Mouse (Mus musculus): ENCODE data around the gene Rnf111. TPM values are rescaled to one million over a fixed set of nuclear protein-coding genes. Genes with fewer than 3 reads are reported as not detected.

Gene Rnf111
- polyA plus RNA-seq, 1 experiment: 32.5 TPM

DNA sequence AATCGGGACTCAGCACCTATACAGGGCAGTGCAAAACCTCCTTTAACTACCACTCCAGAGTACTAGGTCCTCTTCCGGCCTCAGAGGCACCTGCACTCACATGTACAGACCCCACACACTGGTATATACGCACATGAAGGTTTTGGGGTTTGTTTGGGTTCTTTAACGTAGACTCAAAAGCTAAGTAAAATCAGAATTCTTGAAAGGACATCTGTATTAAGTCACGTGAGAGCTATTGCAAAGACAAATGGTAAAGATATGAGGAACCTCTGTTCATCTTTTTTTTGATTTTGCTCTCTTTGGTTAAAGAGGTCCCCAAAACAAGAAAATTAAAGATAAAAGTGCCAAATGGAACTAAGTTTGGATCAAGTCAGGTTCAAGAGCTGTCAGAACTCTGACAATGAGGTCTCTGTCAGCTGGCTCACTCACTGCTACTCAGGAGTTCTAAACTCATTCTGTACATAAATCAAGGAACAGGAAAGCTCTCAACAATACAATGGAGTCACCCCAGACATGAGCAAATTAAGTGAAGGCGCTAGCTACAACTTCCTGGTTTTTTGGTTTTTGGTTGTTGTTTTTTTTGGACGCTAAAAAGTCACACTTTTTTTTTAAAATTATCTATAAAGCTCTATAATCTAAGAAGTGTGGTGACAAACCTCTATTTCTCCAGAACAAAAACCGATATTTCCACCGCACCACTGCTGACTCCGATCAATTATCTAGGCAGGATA lies 1.1 kb downstream of the Rnf111 start:
- Histone ChIP-seq H3K4me3 (ENCODE audit: insufficient read depth, low read length) (peak overlapping the region; percentile 38), H3K4me1 (ENCODE audit: control insufficient read depth, insufficient read depth, low read length) (peaks cover 3% of the 10 kb centered on the region; the same call in 1 of the 2 replicates), H3K27ac (ENCODE audit: insufficient read depth, low read length) (peak overlapping the region; percentile 35; the same call in 1 of the 2 replicates)
- no peak for TF ChIP-seq CTCF (IDR thresholded peaks at IDR 0.05; ENCODE audit: extremely low read depth, insufficient read depth, low read length)
- TF ChIP-seq POLR2A (IDR thresholded peaks at IDR 0.05; ENCODE audit: extremely low read depth, insufficient read depth, low read length): no peak

DNA sequence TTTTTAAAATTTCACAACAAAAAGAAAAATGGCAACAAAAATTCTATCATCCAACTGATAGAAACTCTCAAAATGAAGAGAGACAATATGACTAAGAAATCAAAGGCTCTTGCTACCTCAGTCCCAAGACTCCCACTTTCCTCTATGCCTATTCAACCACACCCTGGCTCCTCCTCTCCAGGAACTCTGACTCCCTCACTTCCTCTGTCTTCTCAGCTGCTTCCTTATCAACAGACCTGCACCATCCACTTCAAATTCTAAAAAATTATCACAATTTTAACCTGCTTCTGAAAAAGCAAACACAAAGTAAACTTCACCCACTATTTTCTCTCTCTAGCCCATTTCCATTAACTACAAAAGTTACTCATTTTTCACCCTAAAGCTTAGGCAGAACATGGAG lies 6.5 kb downstream of the Rnf111 start:
- no peak overlapping the region for H3K4me3 ChIP-seq (ENCODE audit: insufficient read depth, low read length)
- H3K27ac ChIP-seq (ENCODE audit: insufficient read depth, low read length): no peak overlapping the region
- no peaks in the 10 kb centered on the region; the same call in 1 of the 2 replicates for H3K4me1 ChIP-seq (ENCODE audit: control insufficient read depth, insufficient read depth, low read length)
- TF ChIP-seq POLR2A (IDR thresholded peaks at IDR 0.05; ENCODE audit: extremely low read depth, insufficient read depth, low read length) (no peak), CTCF (IDR thresholded peaks at IDR 0.05; ENCODE audit: extremely low read depth, insufficient read depth, low read length) (no peak)

- H3K27ac ChIP-seq (ENCODE audit: insufficient read depth, low read length): no peak overlapping the region
- H3K4me1 ChIP-seq (ENCODE audit: control insufficient read depth, insufficient read depth, low read length): no peaks in the 10 kb centered on the region; the same call in 1 of the 2 replicates
- no peak overlapping the region for H3K4me3 ChIP-seq (ENCODE audit: insufficient read depth, low read length)
- TF ChIP-seq POLR2A (IDR thresholded peaks at IDR 0.05; ENCODE audit: extremely low read depth, insufficient read depth, low read length) (no peak), CTCF (IDR thresholded peaks at IDR 0.05; ENCODE audit: extremely low read depth, insufficient read depth, low read length) (no peak)
Observed at GRCm38 (mm10) chr9:70493038-70493437, 10.5 kb downstream of the Rnf111 start.

GRCm38 (mm10) chr9:70491176-70491575 lies 12.3 kb downstream of the Rnf111 start:
- H3K27ac ChIP-seq (ENCODE audit: insufficient read depth, low read length): no peak overlapping the region
- H3K4me1 ChIP-seq (ENCODE audit: control insufficient read depth, insufficient read depth, low read length): no peaks in the 10 kb centered on the region
- H3K4me3 ChIP-seq (ENCODE audit: insufficient read depth, low read length): no peak overlapping the region
- TF ChIP-seq POLR2A (IDR thresholded peaks at IDR 0.05; ENCODE audit: extremely low read depth, insufficient read depth, low read length): no peak
- no peak for TF ChIP-seq CTCF (IDR thresholded peaks at IDR 0.05; ENCODE audit: extremely low read depth, insufficient read depth, low read length)

DNA sequence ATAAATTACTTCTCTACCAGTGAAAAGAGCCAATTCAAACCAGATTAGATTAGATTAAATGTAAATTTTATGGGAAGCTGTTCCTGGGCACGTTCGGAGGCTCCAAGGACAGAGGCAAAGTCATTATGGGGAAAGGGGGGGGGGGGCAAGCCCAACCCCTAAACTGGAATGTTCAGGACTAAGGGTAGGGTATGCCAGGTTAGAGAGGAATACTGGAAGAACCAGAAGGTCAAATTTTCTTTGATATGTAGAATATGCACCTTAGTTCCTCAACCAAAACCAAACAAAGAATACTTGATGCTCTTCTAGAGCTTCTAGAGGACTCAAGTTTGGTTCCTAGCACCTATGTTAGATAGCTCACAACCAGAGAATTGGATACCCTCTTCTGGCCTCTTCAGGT lies 16.1 kb downstream of the Rnf111 start:
- no peaks in the 10 kb centered on the region for H3K4me1 ChIP-seq (ENCODE audit: control insufficient read depth, insufficient read depth, low read length)
- TF ChIP-seq POLR2A (IDR thresholded peaks at IDR 0.05; ENCODE audit: extremely low read depth, insufficient read depth, low read length): no peak
- TF ChIP-seq CTCF (IDR thresholded peaks at IDR 0.05; ENCODE audit: extremely low read depth, insufficient read depth, low read length): no peak
- no peak overlapping the region for H3K4me3 ChIP-seq (ENCODE audit: insufficient read depth, low read length)
- H3K27ac ChIP-seq (ENCODE audit: insufficient read depth, low read length): no peak overlapping the region

DNA sequence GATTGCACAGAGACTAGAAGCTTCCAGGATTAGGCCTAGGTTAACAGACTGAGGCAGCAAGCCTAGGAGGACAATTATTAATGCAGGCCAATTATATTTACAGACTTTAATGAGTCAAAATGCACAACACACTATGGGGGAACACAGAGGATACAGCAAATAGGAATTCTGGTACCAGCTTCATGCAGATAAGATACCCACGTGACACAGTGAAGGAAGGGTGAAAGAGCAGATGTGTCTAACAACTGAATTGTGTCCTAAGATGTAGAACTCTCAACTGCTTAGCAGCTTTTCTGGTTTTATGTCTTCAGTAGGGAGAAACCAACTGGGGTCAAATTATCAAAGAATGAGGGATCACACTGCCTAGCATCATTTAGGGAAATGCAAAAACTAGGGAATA lies 17.7 kb downstream of the Rnf111 start:
- Histone ChIP-seq H3K4me1 (ENCODE audit: control insufficient read depth, insufficient read depth, low read length) (no peaks in the 10 kb centered on the region), H3K4me3 (ENCODE audit: insufficient read depth, low read length) (no peak overlapping the region), H3K27ac (ENCODE audit: insufficient read depth, low read length) (no peak overlapping the region)
- TF ChIP-seq CTCF (IDR thresholded peaks at IDR 0.05; ENCODE audit: extremely low read depth, insufficient read depth, low read length) (no peak), POLR2A (IDR thresholded peaks at IDR 0.05; ENCODE audit: extremely low read depth, insufficient read depth, low read length) (no peak)

DNA sequence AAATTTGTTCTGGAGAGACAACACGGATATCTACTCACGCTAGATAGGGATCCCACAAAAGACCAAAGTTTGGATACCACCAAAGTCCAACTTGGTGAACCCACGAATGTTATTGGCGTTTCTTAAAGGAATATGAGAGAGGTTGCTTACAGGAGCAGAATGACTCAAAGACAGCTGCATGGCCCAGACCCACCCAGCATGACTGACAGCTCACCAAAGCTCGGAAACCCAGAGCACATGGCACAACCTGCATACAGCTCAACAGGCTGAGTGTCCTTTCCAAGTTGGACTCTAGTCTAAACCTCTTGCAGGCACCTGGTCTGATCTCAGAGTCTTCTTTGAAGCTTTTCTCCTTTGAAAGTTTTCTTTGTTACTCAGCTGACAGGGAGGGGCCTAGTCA lies 20.0 kb downstream of the Rnf111 start:
- no peak overlapping the region for H3K27ac ChIP-seq (ENCODE audit: insufficient read depth, low read length)
- no peak for TF ChIP-seq CTCF (IDR thresholded peaks at IDR 0.05; ENCODE audit: extremely low read depth, insufficient read depth, low read length)
- TF ChIP-seq POLR2A (IDR thresholded peaks at IDR 0.05; ENCODE audit: extremely low read depth, insufficient read depth, low read length): no peak
- no peak overlapping the region for H3K4me3 ChIP-seq (ENCODE audit: insufficient read depth, low read length)
- H3K4me1 ChIP-seq (ENCODE audit: control insufficient read depth, insufficient read depth, low read length): no peaks in the 10 kb centered on the region

GRCm38 (mm10) chr9:70481872-70482271 lies 21.7 kb downstream of the Rnf111 start:
- no peak overlapping the region for H3K4me3 ChIP-seq (ENCODE audit: insufficient read depth, low read length)
- no peak overlapping the region for H3K27ac ChIP-seq (ENCODE audit: insufficient read depth, low read length)
- TF ChIP-seq CTCF (IDR thresholded peaks at IDR 0.05; ENCODE audit: extremely low read depth, insufficient read depth, low read length): no peak
- no peak for TF ChIP-seq POLR2A (IDR thresholded peaks at IDR 0.05; ENCODE audit: extremely low read depth, insufficient read depth, low read length)

DNA sequence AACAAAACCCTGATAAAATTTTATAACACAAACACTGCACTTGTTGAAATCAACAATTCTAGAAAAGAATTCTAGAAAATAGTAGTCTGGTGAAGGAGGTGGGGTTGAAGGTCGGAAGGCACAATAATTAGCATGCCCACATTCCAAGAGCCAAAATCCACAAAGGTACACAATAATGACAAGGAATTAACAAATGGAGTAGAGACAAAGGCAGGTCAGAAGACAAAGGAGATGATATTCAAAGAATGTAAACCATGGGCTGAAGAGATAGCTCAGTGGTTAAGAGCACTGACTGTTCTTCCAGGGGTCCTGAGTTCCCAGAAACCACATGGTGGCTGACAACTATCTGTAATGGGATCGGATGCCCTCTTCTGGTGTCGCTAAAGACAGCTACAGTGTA lies 26.3 kb downstream of the Rnf111 start:
- Histone ChIP-seq H3K27ac (ENCODE audit: insufficient read depth, low read length) (no peak overlapping the region), H3K4me1 (ENCODE audit: control insufficient read depth, insufficient read depth, low read length) (peaks cover 1% of the 10 kb centered on the region; the same call in 1 of the 2 replicates), H3K4me3 (ENCODE audit: insufficient read depth, low read length) (no peak overlapping the region)
- TF ChIP-seq POLR2A (IDR thresholded peaks at IDR 0.05; ENCODE audit: extremely low read depth, insufficient read depth, low read length) (no peak), CTCF (IDR thresholded peaks at IDR 0.05; ENCODE audit: extremely low read depth, insufficient read depth, low read length) (no peak)

More at GRCm38 (mm10) chr9:70481872-70482271, 21.7 kb downstream of the Rnf111 start:
- H3K4me1 ChIP-seq (ENCODE audit: control insufficient read depth, insufficient read depth, low read length): no peaks in the 10 kb centered on the region

- peaks cover 1% of the 10 kb centered on the region; the same call in 1 of the 2 replicates for H3K4me1 ChIP-seq (ENCODE audit: control insufficient read depth, insufficient read depth, low read length)
- no peak for TF ChIP-seq CTCF (IDR thresholded peaks at IDR 0.05; ENCODE audit: extremely low read depth, insufficient read depth, low read length)
- no peak for TF ChIP-seq POLR2A (IDR thresholded peaks at IDR 0.05; ENCODE audit: extremely low read depth, insufficient read depth, low read length)
Observed at GRCm38 (mm10) chr9:70475777-70476270, 27.7 kb downstream of the Rnf111 start.

More at GRCm38 (mm10) chr9:70475777-70476270, 27.7 kb downstream of the Rnf111 start:
- Histone ChIP-seq H3K27ac (ENCODE audit: insufficient read depth, low read length) (no peak overlapping the region), H3K4me3 (ENCODE audit: insufficient read depth, low read length) (no peak overlapping the region)

All from cortical plate, adult 2 months (tissue).